In the genomic region with DNA sequence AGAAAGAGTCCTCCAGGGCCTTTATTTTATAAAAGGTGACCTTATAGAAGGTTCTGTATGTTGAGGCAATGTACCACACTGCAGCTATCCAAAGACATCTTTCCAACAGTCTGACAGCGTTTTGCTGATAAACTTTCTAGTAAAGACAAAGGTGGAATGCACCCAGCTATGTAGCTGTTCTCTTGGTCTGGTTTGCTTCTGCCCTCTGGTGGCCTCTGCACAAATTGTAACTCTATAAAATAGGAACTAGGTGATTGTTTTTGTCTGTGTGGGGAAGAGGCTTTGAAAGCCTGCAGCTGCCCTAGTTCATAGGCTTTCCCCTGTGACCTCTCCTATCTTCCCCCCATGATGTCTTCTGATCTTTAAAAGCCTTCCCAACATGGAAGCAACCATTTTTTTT, we compare ENCODE assay signal across 7 mouse cellular contexts. TPM values are rescaled to one million over a fixed set of nuclear protein-coding genes. Genes with fewer than 3 reads are reported as not detected.
DNase-seq lines count a peak whose midpoint lies in the region; ATAC-seq and TF ChIP-seq lines count a peak whose summit lies in the region.

No protein-coding gene starts in this region.

- no peak overlapping the region for H3K4me2 ChIP-seq in lung, embryonic 16.5 days (ENCODE audit: low read depth, low read length)

- peak; percentile 49 for DNase-seq in MEL-GATA-1-ER (ENCODE audit: extremely low read depth, low read depth)
- peak; percentile 83 for DNase-seq in brain, embryonic 14.5 days (ENCODE audit: low read depth)
- DNase-seq in forebrain, embryonic 10.5 days (ENCODE audit: extremely low spot score, low spot score): peak; percentile 28
- peak; percentile 43 for DNase-seq in hindbrain, embryonic 10.5 days (ENCODE audit: low spot score)
- DNase-seq in layer of hippocampus, adult 8-10 months (ENCODE audit: low spot score in 2 of 2): peak; percentile 32 to 59
- peak; percentile 83 for DNase-seq in retina, postnatal 1 day

- 17% methylated on average over 1 of the region's 1 CpGs for WGBS in forebrain, embryonic 10.5 days
- 7% methylated on average over 1 of the region's 1 CpGs for WGBS in hindbrain, embryonic 10.5 days
- 0% methylated on average over 1 of the region's 1 CpGs for whole genome bisulfite sequencing in lung, embryonic 16.5 days

- H3K36me3 ChIP-seq in forebrain, embryonic 10.5 days (replicated peaks): no peaks in the 10 kb centered on the region
- no peaks in the 10 kb centered on the region for H3K36me3 ChIP-seq in hindbrain, embryonic 10.5 days
- H3K36me3 ChIP-seq in lung, embryonic 16.5 days (ENCODE audit: control insufficient read depth, insufficient read depth, low read length): no peaks in the 10 kb centered on the region

- no peak overlapping the region for H3K9ac ChIP-seq in lung, embryonic 16.5 days (ENCODE audit: low read length)

- no peaks in the 10 kb centered on the region for H3K27me3 ChIP-seq in forebrain, embryonic 10.5 days (ENCODE audit: poor library complexity, severe bottlenecking)
- H3K27me3 ChIP-seq in hindbrain, embryonic 10.5 days (ENCODE audit: insufficient read depth, poor library complexity, severe bottlenecking): no peaks in the 10 kb centered on the region
- no peaks in the 10 kb centered on the region for H3K27me3 ChIP-seq in lung, embryonic 16.5 days (ENCODE audit: control insufficient read depth, insufficient read depth, low read depth, low read length)

- no peaks in the 10 kb centered on the region for H3K9me3 ChIP-seq in forebrain, embryonic 10.5 days
- H3K9me3 ChIP-seq in hindbrain, embryonic 10.5 days: no peaks in the 10 kb centered on the region
- no peaks in the 10 kb centered on the region for H3K9me3 ChIP-seq in lung, embryonic 16.5 days (ENCODE audit: control insufficient read depth, low read length)

- peak; percentile 70; the same call in 1 of the 2 replicates for TF ChIP-seq CTCF in brain, embryonic 14.5 days (IDR thresholded peaks at IDR 0.05; ENCODE audit: borderline replicate concordance, extremely low read depth, insufficient read depth, insufficient read length)

- peak; percentile 69; the same call in 1 of the 2 replicates for ATAC-seq in lung, embryonic 16.5 days (ENCODE audit: low read depth)

- no peak for TF ChIP-seq POLR2A in brain, embryonic 14.5 days (IDR thresholded peaks at IDR 0.05; ENCODE audit: borderline replicate concordance, extremely low read depth, insufficient read depth, insufficient read length, poor library complexity, severe bottlenecking)

- no peak overlapping the region for H3K27ac ChIP-seq in forebrain, embryonic 10.5 days
- no peak overlapping the region for H3K27ac ChIP-seq in hindbrain, embryonic 10.5 days
- H3K27ac ChIP-seq in lung, embryonic 16.5 days (ENCODE audit: low read length): no peak overlapping the region

- H3K4me3 ChIP-seq in forebrain, embryonic 10.5 days: no peak overlapping the region
- no peak overlapping the region for H3K4me3 ChIP-seq in hindbrain, embryonic 10.5 days
- H3K4me3 ChIP-seq in lung, embryonic 16.5 days (ENCODE audit: low read length): no peak overlapping the region

- H3K4me1 ChIP-seq in forebrain, embryonic 10.5 days: 0 out of 2 replicates have a peak, but pooled peaks cover 6% of the 10 kb centered on the region
- no peaks in the 10 kb centered on the region for H3K4me1 ChIP-seq in hindbrain, embryonic 10.5 days (replicated peaks)
- no peaks in the 10 kb centered on the region for H3K4me1 ChIP-seq in lung, embryonic 16.5 days (replicated peaks; ENCODE audit: control insufficient read depth, insufficient read depth, low read length)

RNA-seq across cellular contexts. Expression of gene 4931440F15Rik, which starts 59.7 kb away (rescaled TPM):
- polyA plus RNA-seq in brain, embryonic 14.5 days (2012; rRNA removed): 0.32 and 0.41 TPM in 2 replicates
- 0.12 TPM in 1 of 2 replicates, not detected in the other for polyA plus RNA-seq in forebrain, embryonic 10.5 days (2016; fragmentation: Nextera tagmentation; extraction: Ambion mirVana)
- 0.07 and 0.13 TPM in 2 replicates for polyA plus RNA-seq in hindbrain, embryonic 10.5 days (2016; fragmentation: Nextera tagmentation; extraction: Ambion mirVana)
- 1 to 10 TPM; 2.5 to 3.2 (median 2.7) TPM for total RNA-seq in layer of hippocampus, adult 8-10 months (2022)
- 0.08 and 0.15 TPM in 2 replicates for polyA plus RNA-seq in lung, embryonic 16.5 days (2015; fragmentation: Nextera tagmentation; extraction: Ambion mirVana)

Comparison
In these comparisons a context has a peak if more than half of its experiments do, and no peak if none do; other contexts are left out.
1. DNase-seq: peak in every context shown above with its lines; median percentile 83 in brain, embryonic 14.5 days; 83 in retina, postnatal 1 day; 49 in MEL-GATA-1-ER; 46 in layer of hippocampus, adult 8-10 months; 43 in hindbrain, embryonic 10.5 days; 28 in forebrain, embryonic 10.5 days.